Mouse (Mus musculus) fat pad, adult 2 months (tissue): ENCODE results near the gene Arrb2.
"Not testable (repeated sequence)": the region's sequence is repeated elsewhere in the genome, so short reads cannot be mapped to it uniquely, and the experiment has no call there.

Experiments
- DNase-seq: peaks from one replicate; pipeline ENCODE4 v3.0.0-alpha.2; 2011; ENCODE audit warnings: low read depth, low spot score; ENCODE audit errors: extremely low read depth

Gene Arrb2

GRCm38 (mm10) chr11:70443964-70444363 is 11.5 kb downstream of the Arrb2 start:
- no peak for DNase-seq

- DNase-seq, result no peak
These were observed 12.2 kb downstream of the Arrb2 start for GRCm38 (mm10) chr11:70444667-70445066.

- no peak for DNase-seq
These were observed 14.3 kb downstream of the Arrb2 start for GRCm38 (mm10) chr11:70446756-70447155.

GRCm38 (mm10) chr11:70447373-70447772 is 14.9 kb downstream of the Arrb2 start:
- DNase-seq, result no peak

GRCm38 (mm10) chr11:70450926-70451325 is 18.5 kb downstream of the Arrb2 start:
- DNase-seq, result no peak

GRCm38 (mm10) chr11:70451797-70452498 is 19.5 kb downstream of the Arrb2 start, which contains the start of gene Med11:
Gene Med11 (plus strand): TSS chr11:70451919.
- peak; percentile 80 for DNase-seq

GRCm38 (mm10) chr11:70453261-70454044 is 21.0 kb downstream of the Arrb2 start:
- no peak for DNase-seq

- no peak for DNase-seq
These were observed 26.5 kb downstream of the Arrb2 start, which contains the start of gene Zmynd15 for GRCm38 (mm10) chr11:70458688-70459600. Gene Zmynd15 (plus strand): TSS chr11:70459433.

- DNase-seq, result no peak
These were observed 27.2 kb downstream of the Arrb2 start, which contains the start of gene Cxcl16 for GRCm38 (mm10) chr11:70459601-70460101. Gene Cxcl16 (minus strand): TSS chr11:70459984.

GRCm38 (mm10) chr11:70463970-70464369 is 31.5 kb downstream of the Arrb2 start:
- no peak for DNase-seq

GRCm38 (mm10) chr11:70465211-70465610 is 32.8 kb downstream of the Arrb2 start:
- no peak for DNase-seq

GRCm38 (mm10) chr11:70465824-70466223 is 33.4 kb downstream of the Arrb2 start:
- no peak for DNase-seq

GRCm38 (mm10) chr11:70467902-70468619 is 35.6 kb downstream of the Arrb2 start:
- DNase-seq, result no peak

GRCm38 (mm10) chr11:70469764-70470163 is 37.3 kb downstream of the Arrb2 start:
- DNase-seq, result no peak

- no peak for DNase-seq
These were observed 40.3 kb downstream of the Arrb2 start for GRCm38 (mm10) chr11:70472716-70473115.

GRCm38 (mm10) chr11:70473291-70473690 is 40.9 kb downstream of the Arrb2 start:
- DNase-seq, result not testable (repeated sequence)

- DNase-seq, result no peak
These were observed 42.6 kb downstream of the Arrb2 start for GRCm38 (mm10) chr11:70474872-70475534.

- no peak for DNase-seq
These were observed 53.1 kb downstream of the Arrb2 start for GRCm38 (mm10) chr11:70485498-70485897.

- no peak for DNase-seq
These were observed 55.4 kb downstream of the Arrb2 start for GRCm38 (mm10) chr11:70487816-70488215.

- no peak for DNase-seq
These were observed 56.7 kb downstream of the Arrb2 start for GRCm38 (mm10) chr11:70489138-70489537.
